Mouse (Mus musculus): ENCODE measurements around the gene Rabl6. TPM values are rescaled to one million over a fixed set of nuclear protein-coding genes. Genes with fewer than 3 reads are reported as not detected.

The Rabl6 gene
- polyA plus RNA-seq, 1 experiment from 2014 or later, result 61.8 TPM

DNA sequence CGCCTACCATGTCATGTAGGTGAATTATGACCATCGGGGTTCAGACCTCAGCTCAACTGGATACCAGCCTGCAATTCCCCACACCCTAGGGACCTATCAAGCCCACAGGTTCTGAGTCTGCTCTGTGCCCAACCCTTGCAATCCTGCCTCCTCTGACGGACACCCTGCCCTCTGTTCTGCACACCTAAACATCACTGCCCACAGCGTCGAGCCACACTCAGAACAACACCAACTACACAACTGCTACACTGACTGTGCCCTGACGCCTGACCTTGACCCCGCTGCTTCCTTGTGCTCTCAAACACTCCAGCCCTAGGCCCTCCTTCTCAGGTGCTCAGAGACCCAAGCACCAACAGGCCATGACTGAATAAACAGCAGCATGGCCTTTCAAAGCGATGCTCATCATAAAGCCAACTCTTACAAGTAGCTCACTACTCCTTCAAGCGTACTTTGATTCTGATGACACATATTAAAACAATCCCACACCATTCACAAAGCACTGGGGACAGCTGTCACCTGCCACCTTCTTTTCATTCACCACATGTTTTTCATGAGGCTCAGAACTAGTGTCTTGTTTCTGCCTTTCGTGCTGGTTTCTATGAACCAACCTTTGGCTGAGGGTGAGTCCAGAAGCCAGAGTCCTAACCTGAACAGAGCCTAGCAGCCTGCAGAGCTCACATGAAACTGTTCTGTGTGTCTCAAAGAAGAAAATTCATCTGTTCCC is 66.5 kb downstream of the Rabl6 start:
- WGBS, result 58% methylated on average over 10 of the region's 10 CpGs
- Histone ChIP-seq H3K4me1 (replicated peaks; ENCODE audit: control insufficient read depth, insufficient read depth, low read length) (peaks cover 8% of the 10 kb centered on the region; the same call in 1 of the 2 replicates), H3K4me2 (ENCODE audit: low read depth, low read length) (no peak overlapping the region), H3K27me3 (ENCODE audit: control insufficient read depth, insufficient read depth, low read depth, low read length) (no peaks in the 10 kb centered on the region), H3K4me3 (ENCODE audit: low read length) (no peak overlapping the region), H3K9me3 (ENCODE audit: control insufficient read depth, low read length) (no peaks in the 10 kb centered on the region), H3K36me3 (ENCODE audit: control insufficient read depth, insufficient read depth, low read length) (no peaks in the 10 kb centered on the region; the same call in 1 of the 2 replicates), H3K27ac (ENCODE audit: low read length) (no peak overlapping the region), H3K9ac (ENCODE audit: low read length) (no peak overlapping the region)
- no peak for ATAC-seq (ENCODE audit: low read depth)

- H3K4me1 ChIP-seq (replicated peaks; ENCODE audit: control insufficient read depth, insufficient read depth, low read length), result peaks cover 2% of the 10 kb centered on the region; the same call in 1 of the 2 replicates
- H3K36me3 ChIP-seq (ENCODE audit: control insufficient read depth, insufficient read depth, low read length), result peaks cover 9% of the 10 kb centered on the region
- WGBS, result 92% methylated on average over 4 of the region's 4 CpGs
- H3K4me3 ChIP-seq (ENCODE audit: low read length), result no peak overlapping the region
- H3K27ac ChIP-seq (ENCODE audit: low read length), result no peak overlapping the region
- H3K9me3 ChIP-seq (ENCODE audit: control insufficient read depth, low read length), result no peaks in the 10 kb centered on the region
- H3K9ac ChIP-seq (ENCODE audit: low read length), result no peak overlapping the region
- no peak for ATAC-seq (ENCODE audit: low read depth)
- H3K4me2 ChIP-seq (ENCODE audit: low read depth, low read length), result no peak overlapping the region
- no peaks in the 10 kb centered on the region for H3K27me3 ChIP-seq (ENCODE audit: control insufficient read depth, insufficient read depth, low read depth, low read length)
These were observed 67.8 kb downstream of the Rabl6 start for GRCm38 (mm10) chr2:25540541-25540948.

DNA sequence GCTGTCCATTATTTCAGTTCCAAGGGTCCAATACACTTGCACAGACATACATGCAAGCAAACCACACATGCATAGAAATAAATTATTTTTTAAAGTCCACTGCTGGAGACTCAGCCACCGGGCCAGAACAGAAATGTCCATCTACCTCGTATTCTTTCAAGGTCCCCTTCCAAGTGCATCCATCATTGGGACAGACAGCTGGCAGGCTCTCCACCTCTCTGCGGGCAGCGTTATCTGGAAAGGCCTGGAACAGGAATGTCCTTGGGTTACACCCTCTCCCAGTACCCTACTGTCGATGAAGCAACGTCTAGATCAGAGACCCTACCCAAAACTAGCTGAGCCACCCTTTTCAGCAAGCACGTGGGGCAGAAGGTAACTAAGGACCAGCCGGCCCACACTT is 71.8 kb downstream of the Rabl6 start:
- no peak overlapping the region for H3K27ac ChIP-seq (ENCODE audit: low read length)
- no peak overlapping the region for H3K4me2 ChIP-seq (ENCODE audit: low read depth, low read length)
- H3K4me3 ChIP-seq (ENCODE audit: low read length), result no peak overlapping the region
- no peak overlapping the region for H3K9ac ChIP-seq (ENCODE audit: low read length)
- H3K4me1 ChIP-seq (replicated peaks; ENCODE audit: control insufficient read depth, insufficient read depth, low read length), result no peaks in the 10 kb centered on the region
- ATAC-seq (ENCODE audit: low read depth), result no peak
- H3K36me3 ChIP-seq (ENCODE audit: control insufficient read depth, insufficient read depth, low read length), result peaks cover 18% of the 10 kb centered on the region
- no peaks in the 10 kb centered on the region for H3K27me3 ChIP-seq (ENCODE audit: control insufficient read depth, insufficient read depth, low read depth, low read length)
- 70% methylated on average over 8 of the region's 8 CpGs for WGBS
- H3K9me3 ChIP-seq (ENCODE audit: control insufficient read depth, low read length), result no peaks in the 10 kb centered on the region

DNA sequence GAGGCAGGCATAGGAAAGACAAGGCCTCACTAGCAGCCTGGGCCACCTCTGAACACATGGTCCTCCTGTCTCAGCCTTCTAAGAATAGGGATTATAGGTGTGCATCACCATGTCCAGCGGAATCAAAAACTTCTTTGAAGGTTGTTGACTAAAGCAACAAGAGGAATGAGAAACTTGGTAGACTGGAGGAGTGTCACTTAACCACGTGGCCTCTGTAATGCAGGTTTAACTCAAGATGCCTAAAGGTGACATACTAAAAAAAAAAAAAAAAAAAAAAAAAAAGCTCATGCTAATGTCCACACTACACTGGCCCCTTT is 73.5 kb downstream of the Rabl6 start:
- Histone ChIP-seq H3K27me3 (ENCODE audit: control insufficient read depth, insufficient read depth, low read depth, low read length) (no peaks in the 10 kb centered on the region), H3K27ac (ENCODE audit: low read length) (no peak overlapping the region), H3K36me3 (ENCODE audit: control insufficient read depth, insufficient read depth, low read length) (peaks cover 25% of the 10 kb centered on the region), H3K4me2 (ENCODE audit: low read depth, low read length) (no peak overlapping the region), H3K9ac (ENCODE audit: low read length) (no peak overlapping the region), H3K4me3 (ENCODE audit: low read length) (no peak overlapping the region), H3K4me1 (replicated peaks; ENCODE audit: control insufficient read depth, insufficient read depth, low read length) (no peaks in the 10 kb centered on the region), H3K9me3 (ENCODE audit: control insufficient read depth, low read length) (no peaks in the 10 kb centered on the region)
- ATAC-seq (ENCODE audit: low read depth), result no peak
- 88% methylated on average over 2 of the region's 2 CpGs for WGBS

DNA sequence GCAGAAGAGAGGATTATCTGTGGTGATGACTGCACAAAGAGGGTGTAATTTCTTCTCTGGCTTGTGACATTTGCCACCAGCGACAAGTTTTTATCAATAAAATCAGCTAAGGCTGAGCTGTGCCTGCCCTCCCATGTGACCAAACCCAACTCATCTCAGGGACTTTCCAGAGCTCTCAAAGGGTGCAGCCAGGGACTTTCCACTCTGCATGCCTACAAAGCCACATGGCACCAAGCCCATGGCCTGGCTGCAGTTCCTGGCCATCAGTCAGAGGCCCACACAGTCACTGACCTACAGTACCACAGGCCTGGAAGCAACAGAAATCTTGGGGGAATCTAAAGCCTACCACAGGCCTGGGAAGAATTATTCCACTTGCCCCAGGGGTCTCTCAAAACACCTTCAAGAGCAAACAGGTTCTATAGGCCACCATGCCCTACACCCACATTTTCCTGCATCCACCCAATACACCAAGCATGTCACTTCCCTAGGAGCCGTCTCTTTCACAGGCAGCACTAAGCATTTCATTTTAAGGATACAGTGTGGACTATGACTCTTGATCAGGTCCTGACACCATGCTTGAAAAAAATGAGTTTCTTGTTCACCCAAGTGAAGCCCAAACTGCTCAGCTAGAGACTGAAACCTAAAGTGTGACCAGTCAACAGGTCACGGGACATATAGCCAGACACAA is 74.0 kb downstream of the Rabl6 start:
- H3K9ac ChIP-seq (ENCODE audit: low read length), result no peak overlapping the region
- H3K27me3 ChIP-seq (ENCODE audit: control insufficient read depth, insufficient read depth, low read depth, low read length), result no peaks in the 10 kb centered on the region
- no peaks in the 10 kb centered on the region for H3K9me3 ChIP-seq (ENCODE audit: control insufficient read depth, low read length)
- ATAC-seq (ENCODE audit: low read depth), result no peak
- H3K36me3 ChIP-seq (ENCODE audit: control insufficient read depth, insufficient read depth, low read length), result peaks cover 30% of the 10 kb centered on the region
- H3K4me1 ChIP-seq (replicated peaks; ENCODE audit: control insufficient read depth, insufficient read depth, low read length), result no peaks in the 10 kb centered on the region
- H3K27ac ChIP-seq (ENCODE audit: low read length), result no peak overlapping the region
- no peak overlapping the region for H3K4me2 ChIP-seq (ENCODE audit: low read depth, low read length)
- H3K4me3 ChIP-seq (ENCODE audit: low read length), result no peak overlapping the region
- WGBS, result 81% methylated on average over 3 of the region's 3 CpGs

GRCm38 (mm10) chr2:25533707-25534106 is 74.6 kb downstream of the Rabl6 start:
- no peak overlapping the region for H3K4me2 ChIP-seq (ENCODE audit: low read depth, low read length)
- H3K9ac ChIP-seq (ENCODE audit: low read length), result no peak overlapping the region
- H3K4me3 ChIP-seq (ENCODE audit: low read length), result no peak overlapping the region
- no peak overlapping the region for H3K27ac ChIP-seq (ENCODE audit: low read length)
- H3K27me3 ChIP-seq (ENCODE audit: control insufficient read depth, insufficient read depth, low read depth, low read length), result no peaks in the 10 kb centered on the region
- peaks cover 36% of the 10 kb centered on the region for H3K36me3 ChIP-seq (ENCODE audit: control insufficient read depth, insufficient read depth, low read length)
- no peaks in the 10 kb centered on the region for H3K4me1 ChIP-seq (replicated peaks; ENCODE audit: control insufficient read depth, insufficient read depth, low read length)
- no peak for ATAC-seq (ENCODE audit: low read depth)
- H3K9me3 ChIP-seq (ENCODE audit: control insufficient read depth, low read length), result no peaks in the 10 kb centered on the region
- 97% methylated on average over 2 of the region's 2 CpGs for WGBS

Other genes starting within 250 kb of the Rabl6 start
- gene Uap1l1, start 242.8 kb downstream of the Rabl6 start, polyA plus RNA-seq (2015; fragmentation: Nextera tagmentation; extraction: Ambion mirVana), result 18.8 and 20.2 TPM in 2 replicates
- 39.0 and 39.3 TPM in 2 replicates for gene Sapcd2, start 236.2 kb downstream of the Rabl6 start, polyA plus RNA-seq (2015; fragmentation: Nextera tagmentation; extraction: Ambion mirVana)
- 3.6 and 4.8 TPM in 2 replicates for gene Entpd2, start 212.6 kb downstream of the Rabl6 start, polyA plus RNA-seq (2015; fragmentation: Nextera tagmentation; extraction: Ambion mirVana)
- 31.6 and 36.5 TPM in 2 replicates for gene Npdc1, start 209.2 kb downstream of the Rabl6 start, polyA plus RNA-seq (2015; fragmentation: Nextera tagmentation; extraction: Ambion mirVana)
- gene Fut7, start 185.3 kb downstream of the Rabl6 start, polyA plus RNA-seq (2015; fragmentation: Nextera tagmentation; extraction: Ambion mirVana), result 0.10 and 0.15 TPM in 2 replicates
- 4.9 and 5.4 TPM in 2 replicates for gene Abca2, start 179.8 kb downstream of the Rabl6 start, polyA plus RNA-seq (2015; fragmentation: Nextera tagmentation; extraction: Ambion mirVana)
- 139 and 180 TPM in 2 replicates for gene Clic3, start 151.7 kb downstream of the Rabl6 start, polyA plus RNA-seq (2015; fragmentation: Nextera tagmentation; extraction: Ambion mirVana)
- 37.9 and 44.8 TPM in 2 replicates for gene Paxx, start 147.4 kb downstream of the Rabl6 start, polyA plus RNA-seq (2015; fragmentation: Nextera tagmentation; extraction: Ambion mirVana)
- gene Ptgds, start 138.5 kb downstream of the Rabl6 start, polyA plus RNA-seq (2015; fragmentation: Nextera tagmentation; extraction: Ambion mirVana), result 10.7 and 16.5 TPM in 2 replicates
- not detected in 2 replicates for gene Lcn12, start 114.6 kb downstream of the Rabl6 start, polyA plus RNA-seq (2015; fragmentation: Nextera tagmentation; extraction: Ambion mirVana)
- gene Fbxw5, start 107.8 kb downstream of the Rabl6 start, polyA plus RNA-seq (2015; fragmentation: Nextera tagmentation; extraction: Ambion mirVana), result 80.8 and 81.1 TPM in 2 replicates
- gene C8g, start 106.8 kb downstream of the Rabl6 start, polyA plus RNA-seq (2015; fragmentation: Nextera tagmentation; extraction: Ambion mirVana), result 6.5 and 7.3 TPM in 2 replicates
- 38.2 and 39.1 TPM in 2 replicates for gene Traf2, start 61.6 kb downstream of the Rabl6 start, polyA plus RNA-seq (2015; fragmentation: Nextera tagmentation; extraction: Ambion mirVana)
- 319 and 355 TPM in 2 replicates for gene Edf1, start 50.7 kb downstream of the Rabl6 start, polyA plus RNA-seq (2015; fragmentation: Nextera tagmentation; extraction: Ambion mirVana)
- 3.1 and 8.2 TPM in 2 replicates for gene Mamdc4, start 33.7 kb downstream of the Rabl6 start, polyA plus RNA-seq (2015; fragmentation: Nextera tagmentation; extraction: Ambion mirVana)
- gene Phpt1, start 33.3 kb downstream of the Rabl6 start, polyA plus RNA-seq (2015; fragmentation: Nextera tagmentation; extraction: Ambion mirVana), result 164 and 167 TPM in 2 replicates
- gene Ajm1, start 26.8 kb downstream of the Rabl6 start, polyA plus RNA-seq (2015; fragmentation: Nextera tagmentation; extraction: Ambion mirVana), result 0.21 TPM in 1 of 2 replicates, not detected in the other
- 0.14 and 0.15 TPM in 2 replicates for gene Ccdc183, start 9.2 kb upstream of the Rabl6 start, polyA plus RNA-seq (2015; fragmentation: Nextera tagmentation; extraction: Ambion mirVana)
- 30.5 and 35.6 TPM in 2 replicates for gene Tmem141, start 13.5 kb upstream of the Rabl6 start, polyA plus RNA-seq (2015; fragmentation: Nextera tagmentation; extraction: Ambion mirVana)
- gene Fcna, start 19.5 kb upstream of the Rabl6 start, polyA plus RNA-seq (2015; fragmentation: Nextera tagmentation; extraction: Ambion mirVana), result 3.5 and 10.6 TPM in 2 replicates
- 0.33 TPM in 1 of 2 replicates, not detected in the other for gene Lcn8, start 44.6 kb upstream of the Rabl6 start, polyA plus RNA-seq (2015; fragmentation: Nextera tagmentation; extraction: Ambion mirVana)
- gene Lcn5, start 49.4 kb upstream of the Rabl6 start, polyA plus RNA-seq (2015; fragmentation: Nextera tagmentation; extraction: Ambion mirVana), result not detected in 2 replicates
- gene Lcn6, start 68.3 kb upstream of the Rabl6 start, polyA plus RNA-seq (2015; fragmentation: Nextera tagmentation; extraction: Ambion mirVana), result not detected in 2 replicates
- not detected in 2 replicates for gene Lcn10, start 74.2 kb upstream of the Rabl6 start, polyA plus RNA-seq (2015; fragmentation: Nextera tagmentation; extraction: Ambion mirVana)
- gene Obp2a, start 91.5 kb upstream of the Rabl6 start, polyA plus RNA-seq (2015; fragmentation: Nextera tagmentation; extraction: Ambion mirVana), result not detected in 2 replicates
- gene Bmyc, start 98.2 kb upstream of the Rabl6 start, polyA plus RNA-seq (2015; fragmentation: Nextera tagmentation; extraction: Ambion mirVana), result 60.2 and 63.4 TPM in 2 replicates
- gene Obp2b, start 128.5 kb upstream of the Rabl6 start, polyA plus RNA-seq (2015; fragmentation: Nextera tagmentation; extraction: Ambion mirVana), result not detected in 2 replicates
- not detected in 2 replicates for gene Lcn3, start 157.0 kb upstream of the Rabl6 start, polyA plus RNA-seq (2015; fragmentation: Nextera tagmentation; extraction: Ambion mirVana)
- gene Lcn11, start 168.5 kb upstream of the Rabl6 start, polyA plus RNA-seq (2015; fragmentation: Nextera tagmentation; extraction: Ambion mirVana), result not detected in 2 replicates
- not detected in 2 replicates for gene Gm13539, start 173.7 kb upstream of the Rabl6 start, polyA plus RNA-seq (2015; fragmentation: Nextera tagmentation; extraction: Ambion mirVana)
- not detected in 2 replicates for gene Glt6d1, start 207.3 kb upstream of the Rabl6 start, polyA plus RNA-seq (2015; fragmentation: Nextera tagmentation; extraction: Ambion mirVana)
- not detected in 2 replicates for gene Lcn9, start 214.6 kb upstream of the Rabl6 start, polyA plus RNA-seq (2015; fragmentation: Nextera tagmentation; extraction: Ambion mirVana)
- not detected in 2 replicates for gene Sohlh1, start 238.7 kb upstream of the Rabl6 start, polyA plus RNA-seq (2015; fragmentation: Nextera tagmentation; extraction: Ambion mirVana)

All from lung, embryonic 16.5 days (tissue).